Mouse (Mus musculus) kidney, embryonic 16.5 days (tissue): ENCODE measurements around the gene Daam1. TPM values are rescaled to one million over a fixed set of nuclear protein-coding genes. Genes with fewer than 3 reads are reported as not detected.

Experiments used
- ATAC-seq: fragments of 200-750 bp; cut with Nextera tagmentation; 2 replicates; pipeline ENCODE4 v1.8.0; 2017; ENCODE audit warnings: moderate TSS enrichment; ENCODE audit not compliant: low FRiP score, low TSS enrichment
- H3K27ac ChIP-seq: fragments of 300-500 bp; sonication (generic); 2 replicates; pipeline ENCODE4 v1.5.1; 2014; ENCODE audit warnings: low read length
- H3K27me3 ChIP-seq: fragments of 300-500 bp; sonication (generic); 2 replicates; pipeline ENCODE4 v1.6.1; 2014; ENCODE audit warnings: low read length, control low read depth, mixed read lengths; ENCODE audit not compliant: insufficient read depth
- H3K36me3 ChIP-seq: fragments of 300-500 bp; sonication (generic); 2 replicates; pipeline ENCODE4 v1.6.1; 2014; ENCODE audit warnings: low read length, control low read depth, mixed read lengths; ENCODE audit not compliant: insufficient read depth
- H3K4me1 ChIP-seq: fragments of 300-500 bp; sonication (generic); 2 replicates; pipeline ENCODE4 v1.6.1; 2014; ENCODE audit warnings: low read length, control low read depth, mixed read lengths; ENCODE audit not compliant: insufficient read depth
- H3K4me2 ChIP-seq: fragments of 300-500 bp; sonication (generic); replicated peaks from 2 replicates; pipeline ENCODE4 v1.6.1; 2014; ENCODE audit warnings: low read depth, low read length
- H3K4me3 ChIP-seq: fragments of 300-500 bp; sonication (generic); 2 replicates; pipeline ENCODE4 v1.5.1; 2014; ENCODE audit warnings: mild to moderate bottlenecking, low read length
- H3K9ac ChIP-seq: fragments of 300-500 bp; sonication (generic); replicated peaks from 2 replicates; pipeline ENCODE4 v1.6.1; 2014; ENCODE audit warnings: low read length
- H3K9me3 ChIP-seq: fragments of 300-500 bp; sonication (generic); 2 replicates; pipeline ENCODE4 v1.6.1; 2016; ENCODE audit warnings: low read length, control low read depth
- WGBS: fragments of 180-500 bp; shearing (Covaris S2); extraction: QIAGEN DNeasy Blood & Tissue Kit; methylation state at CpG from one replicate; pipeline ENCODE4 v1.1.7; 2014; 5-methylcytosine and 5-hydroxymethylcytosine counted together
- polyA plus RNA-seq: library from polyadenylated mRNA; unstranded; fragments of >200 nt; fragmentation: Nextera tagmentation; extraction: Ambion mirVana; gene quantifications from 2 replicates; pipeline ENCODE4 v1.2.1, GENCODE M21; 2015

Daam1 gene
- polyA plus RNA-seq, 1 experiment from 2014 or later: 8.6 TPM

GRCm38 (mm10) chr12:71807306-71807705, 23.6 kb upstream of the Daam1 start:
- Histone ChIP-seq H3K4me2 (no peak overlapping the region), H3K9ac (no peak overlapping the region), H3K27ac (no peak overlapping the region), H3K27me3 (no peaks in the 10 kb centered on the region), H3K4me1 (0 out of 2 replicates have a peak, but pooled peaks cover under 1% of the 10 kb centered on the region), H3K9me3 (no peaks in the 10 kb centered on the region), H3K4me3 (no peak overlapping the region), H3K36me3 (no peaks in the 10 kb centered on the region)
- WGBS: 78% methylated on average over 9 of the region's 9 CpGs
- ATAC-seq: no peak

- Histone ChIP-seq H3K4me1 (0 out of 2 replicates have a peak, but pooled peaks cover 2% of the 10 kb centered on the region), H3K4me2 (no peak overlapping the region), H3K27me3 (no peaks in the 10 kb centered on the region), H3K9ac (no peak overlapping the region), H3K9me3 (no peaks in the 10 kb centered on the region), H3K27ac (no peak overlapping the region), H3K4me3 (no peak overlapping the region), H3K36me3 (no peaks in the 10 kb centered on the region)
- 81% methylated on average over 9 of the region's 9 CpGs for WGBS
- no peak for ATAC-seq
These were observed 22.2 kb upstream of the Daam1 start for GRCm38 (mm10) chr12:71808631-71809030.

- Histone ChIP-seq H3K27me3 (no peaks in the 10 kb centered on the region), H3K4me2 (no peak overlapping the region), H3K36me3 (no peaks in the 10 kb centered on the region), H3K9ac (no peak overlapping the region), H3K27ac (no peak overlapping the region), H3K9me3 (no peaks in the 10 kb centered on the region), H3K4me1 (peaks cover 6% of the 10 kb centered on the region; the same call in 1 of the 2 replicates), H3K4me3 (no peak overlapping the region)
- no peak for ATAC-seq
- 93% methylated on average over 3 of the region's 3 CpGs for WGBS
These were observed 21.3 kb upstream of the Daam1 start for GRCm38 (mm10) chr12:71809550-71809949.

- WGBS: 81% methylated on average over 14 of the region's 14 CpGs
- Histone ChIP-seq H3K27me3 (no peaks in the 10 kb centered on the region), H3K36me3 (no peaks in the 10 kb centered on the region)
These were observed 18.3 kb upstream of the Daam1 start for GRCm38 (mm10) chr12:71812567-71812966.

GRCm38 (mm10) chr12:71813251-71813650, 17.6 kb upstream of the Daam1 start:
- no peak overlapping the region for H3K4me2 ChIP-seq
- no peaks in the 10 kb centered on the region for H3K27me3 ChIP-seq
- H3K36me3 ChIP-seq: no peaks in the 10 kb centered on the region
- peaks cover 6% of the 10 kb centered on the region; the same call in 1 of the 2 replicates for H3K4me1 ChIP-seq
- no peak for ATAC-seq
- H3K4me3 ChIP-seq: no peak overlapping the region
- no peaks in the 10 kb centered on the region for H3K9me3 ChIP-seq
- H3K27ac ChIP-seq: no peak overlapping the region
- no peak overlapping the region for H3K9ac ChIP-seq
- 86% methylated on average over 9 of the region's 9 CpGs for WGBS

More at GRCm38 (mm10) chr12:71812567-71812966, 18.3 kb upstream of the Daam1 start:
- H3K9me3 ChIP-seq: no peaks in the 10 kb centered on the region
- peaks cover 6% of the 10 kb centered on the region; the same call in 1 of the 2 replicates for H3K4me1 ChIP-seq
- H3K4me2 ChIP-seq: no peak overlapping the region
- ATAC-seq: no peak
- no peak overlapping the region for H3K27ac ChIP-seq
- H3K9ac ChIP-seq: no peak overlapping the region
- H3K4me3 ChIP-seq: no peak overlapping the region

GRCm38 (mm10) chr12:71813761-71814160, 17.1 kb upstream of the Daam1 start:
- 43% methylated on average over 7 of the region's 7 CpGs for WGBS

GRCm38 (mm10) chr12:71820094-71820493, 10.8 kb upstream of the Daam1 start:
- no peak for ATAC-seq
- no peak overlapping the region for H3K4me3 ChIP-seq
- no peaks in the 10 kb centered on the region for H3K4me1 ChIP-seq
- H3K9me3 ChIP-seq: no peaks in the 10 kb centered on the region
- H3K9ac ChIP-seq: no peak overlapping the region
- 78% methylated on average over 5 of the region's 5 CpGs for WGBS
- H3K27ac ChIP-seq: no peak overlapping the region
- H3K27me3 ChIP-seq: no peaks in the 10 kb centered on the region
- H3K36me3 ChIP-seq: no peaks in the 10 kb centered on the region
- H3K4me2 ChIP-seq: no peak overlapping the region

More at GRCm38 (mm10) chr12:71813761-71814160, 17.1 kb upstream of the Daam1 start:
- H3K27me3 ChIP-seq: no peaks in the 10 kb centered on the region
- no peaks in the 10 kb centered on the region for H3K36me3 ChIP-seq
- no peak overlapping the region for H3K9ac ChIP-seq
- ATAC-seq: no peak
- H3K4me3 ChIP-seq: no peak overlapping the region
- no peaks in the 10 kb centered on the region for H3K9me3 ChIP-seq
- peaks cover 6% of the 10 kb centered on the region; the same call in 1 of the 2 replicates for H3K4me1 ChIP-seq
- H3K4me2 ChIP-seq: no peak overlapping the region
- no peak overlapping the region for H3K27ac ChIP-seq

- Histone ChIP-seq H3K4me2 (no peak overlapping the region), H3K4me1 (no peaks in the 10 kb centered on the region), H3K9ac (no peak overlapping the region), H3K9me3 (no peaks in the 10 kb centered on the region), H3K27me3 (no peaks in the 10 kb centered on the region), H3K27ac (no peak overlapping the region), H3K4me3 (no peak overlapping the region), H3K36me3 (no peaks in the 10 kb centered on the region)
- no peak for ATAC-seq
- 91% methylated on average over 5 of the region's 5 CpGs for WGBS
These were observed 9.6 kb upstream of the Daam1 start for GRCm38 (mm10) chr12:71821272-71821671.

GRCm38 (mm10) chr12:71821743-71822142, 9.1 kb upstream of the Daam1 start:
- no peak overlapping the region for H3K27ac ChIP-seq
- no peak overlapping the region for H3K9ac ChIP-seq
- no peaks in the 10 kb centered on the region for H3K36me3 ChIP-seq
- ATAC-seq: no peak
- H3K4me3 ChIP-seq: no peak overlapping the region
- no peaks in the 10 kb centered on the region for H3K4me1 ChIP-seq
- 55% methylated on average over 8 of the region's 8 CpGs for WGBS
- no peak overlapping the region for H3K4me2 ChIP-seq
- no peaks in the 10 kb centered on the region for H3K9me3 ChIP-seq
- H3K27me3 ChIP-seq: no peaks in the 10 kb centered on the region

- 79% methylated on average over 6 of the region's 6 CpGs for WGBS
- Histone ChIP-seq H3K27ac (no peak overlapping the region), H3K36me3 (no peaks in the 10 kb centered on the region), H3K4me2 (no peak overlapping the region), H3K9me3 (no peaks in the 10 kb centered on the region), H3K4me3 (no peak overlapping the region), H3K27me3 (no peaks in the 10 kb centered on the region), H3K9ac (no peak overlapping the region), H3K4me1 (no peaks in the 10 kb centered on the region)
- ATAC-seq: no peak
These were observed 6.0 kb upstream of the Daam1 start for GRCm38 (mm10) chr12:71824927-71825326.
